Comparison of ENCODE assay signal across 22 mouse cellular contexts in the genomic region with DNA sequence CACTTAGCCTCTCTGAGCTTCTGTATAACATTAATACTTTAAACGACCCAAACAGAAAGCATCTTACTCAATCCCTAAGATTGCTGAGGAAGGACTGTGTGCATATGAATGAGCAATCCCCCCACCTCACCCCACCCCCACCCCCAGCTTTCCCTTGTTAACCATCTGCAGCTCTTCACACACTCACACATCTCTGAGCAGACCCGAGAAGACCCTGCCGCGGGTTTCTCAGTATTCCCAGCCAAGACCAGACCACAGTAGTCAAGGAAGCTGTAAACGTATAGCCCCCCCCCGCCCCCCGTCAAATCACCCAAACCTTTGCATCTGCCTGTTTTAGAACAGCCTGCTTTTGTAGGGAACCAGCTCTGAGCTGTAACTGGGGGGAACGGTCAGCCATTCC. TPM values are rescaled to one million over a fixed set of nuclear protein-coding genes. Genes with fewer than 3 reads are reported as not detected.
DNase-seq lines count a peak whose midpoint lies in the region; ATAC-seq and TF ChIP-seq lines count a peak whose summit lies in the region.
"Had no signal": no experiment of that assay in that cellular context is flagged by ENCODE, and none has a peak within 500 bp of the region (broad histone marks: within the 10 kb centered on the region; RNA-seq: fewer than 3 reads in every experiment).

No protein-coding gene starts in this region.

- DNase-seq in R1 (ENCODE audit: low read depth, low spot score): peak; percentile 22
- no peak for DNase-seq in embryonic facial prominence, embryonic 10.5 days (ENCODE audit: low spot score)
- DNase-seq in hindbrain, postnatal 0 days (ENCODE audit: low spot score): peak; percentile 39
- DNase-seq in frontal cortex, postnatal 25 days (ENCODE audit: low spot score in 2 of 2): no peak
- no peak for DNase-seq in cerebellum, adult 11-12 months
- no peak for DNase-seq in cerebellum, postnatal 4 days (ENCODE audit: low spot score in 2 of 2)
- no peak for DNase-seq in left cerebral cortex, adult 11 months (ENCODE audit: low spot score)
- DNase-seq: gastrocnemius, postnatal 10 days; kidney, adult 9 months; kidney, postnatal 25 days; liver, embryonic 13.5 days; right cerebral cortex, postnatal 25 days; thymus, adult 2 months had no signal

- peak overlapping the region; percentile 23 for H3K4me2 ChIP-seq in forebrain, embryonic 16.5 days (ENCODE audit: low read length)
- H3K4me2 ChIP-seq in hindbrain, postnatal 0 days (ENCODE audit: low read depth, low read length): no peak overlapping the region
- H3K4me2 ChIP-seq: heart, embryonic 13.5 days; limb, embryonic 13.5 days; liver, embryonic 13.5 days; lung, embryonic 15.5 days; stomach, embryonic 15.5 days had no signal

- H3K27ac ChIP-seq in embryonic facial prominence, embryonic 10.5 days (replicated peaks): 0 out of 2 replicates have a peak overlapping the region, but pooled peaks have one; percentile 24
- peak overlapping the region; percentile 87 for H3K27ac ChIP-seq in forebrain, embryonic 16.5 days (ENCODE audit: low read length)
- H3K27ac ChIP-seq in hindbrain, postnatal 0 days: peak overlapping the region; percentile 64
- H3K27ac ChIP-seq: heart, embryonic 13.5 days; limb, embryonic 13.5 days; liver, embryonic 13.5 days; lung, embryonic 15.5 days; stomach, embryonic 15.5 days had no signal

- 0 out of 2 replicates have a peak overlapping the region, but pooled peaks have one; percentile 24 for H3K9ac ChIP-seq in forebrain, embryonic 16.5 days (replicated peaks; ENCODE audit: low read depth, low read length)
- H3K9ac ChIP-seq in hindbrain, postnatal 0 days (replicated peaks; ENCODE audit: low read length): no peak overlapping the region
- H3K9ac ChIP-seq: heart, embryonic 13.5 days; limb, embryonic 13.5 days; liver, embryonic 13.5 days; lung, embryonic 15.5 days; stomach, embryonic 15.5 days had no signal

- H3K27me3 ChIP-seq in embryonic facial prominence, embryonic 10.5 days (replicated peaks; ENCODE audit: low read depth, poor library complexity, severe bottlenecking): peaks cover 34% of the 10 kb centered on the region
- no peaks in the 10 kb centered on the region for H3K27me3 ChIP-seq in forebrain, embryonic 16.5 days (replicated peaks; ENCODE audit: control insufficient read depth, insufficient read depth, low read length)
- H3K27me3 ChIP-seq in hindbrain, postnatal 0 days (ENCODE audit: insufficient read depth, low read length): no peaks in the 10 kb centered on the region
- H3K27me3 ChIP-seq: lung, embryonic 15.5 days; stomach, embryonic 15.5 days had no signal

- peaks cover 45% of the 10 kb centered on the region for H3K4me1 ChIP-seq in embryonic facial prominence, embryonic 10.5 days
- peaks cover 44% of the 10 kb centered on the region for H3K4me1 ChIP-seq in forebrain, embryonic 16.5 days (replicated peaks; ENCODE audit: control insufficient read depth, insufficient read depth, low read length)
- H3K4me1 ChIP-seq in hindbrain, postnatal 0 days (ENCODE audit: insufficient read depth, low read length): peaks cover 33% of the 10 kb centered on the region
- H3K4me1 ChIP-seq: lung, embryonic 15.5 days had no signal

- TF ChIP-seq CTCF in hindbrain, postnatal 0 days (IDR thresholded peaks at IDR 0.05; ENCODE audit: low read depth): no peak

- ATAC-seq in forebrain, embryonic 16.5 days: peak; percentile 74
- ATAC-seq in hindbrain, postnatal 0 days: peak; percentile 48; the same call in 1 of the 2 replicates
- ATAC-seq: activated CD4-positive, CD25-positive, alpha-beta regulatory T cell, adult 4 months had no signal

- no peak overlapping the region for H3K4me3 ChIP-seq in embryonic facial prominence, embryonic 10.5 days
- no peak overlapping the region for H3K4me3 ChIP-seq in forebrain, embryonic 16.5 days (replicated peaks; ENCODE audit: low read length)
- no peak overlapping the region for H3K4me3 ChIP-seq in hindbrain, postnatal 0 days (ENCODE audit: low read length)
- H3K4me3 ChIP-seq: heart, embryonic 13.5 days; limb, embryonic 13.5 days; liver, embryonic 13.5 days; lung, embryonic 15.5 days; stomach, embryonic 15.5 days had no signal

- H3K36me3 ChIP-seq in embryonic facial prominence, embryonic 10.5 days (replicated peaks): no peaks in the 10 kb centered on the region
- no peaks in the 10 kb centered on the region for H3K36me3 ChIP-seq in forebrain, embryonic 16.5 days (ENCODE audit: control insufficient read depth, insufficient read depth)
- no peaks in the 10 kb centered on the region for H3K36me3 ChIP-seq in hindbrain, postnatal 0 days (ENCODE audit: insufficient read depth, low read length)
- H3K36me3 ChIP-seq: heart, embryonic 13.5 days; limb, embryonic 13.5 days; liver, embryonic 13.5 days; lung, embryonic 15.5 days; stomach, embryonic 15.5 days had no signal

- H3K9me3 ChIP-seq in embryonic facial prominence, embryonic 10.5 days: no peaks in the 10 kb centered on the region
- H3K9me3 ChIP-seq in forebrain, embryonic 16.5 days (ENCODE audit: control insufficient read depth, low read length): no peaks in the 10 kb centered on the region
- H3K9me3 ChIP-seq in hindbrain, postnatal 0 days (ENCODE audit: low read length): no peaks in the 10 kb centered on the region
- H3K9me3 ChIP-seq: heart, embryonic 13.5 days; limb, embryonic 13.5 days; liver, embryonic 13.5 days; lung, embryonic 15.5 days; stomach, embryonic 15.5 days had no signal

- 28% methylated on average over 8 of the region's 8 CpGs for WGBS in embryonic facial prominence, embryonic 10.5 days
- 16% methylated on average over 8 of the region's 8 CpGs for WGBS in forebrain, embryonic 16.5 days
- WGBS in hindbrain, postnatal 0 days: 9% methylated on average over 8 of the region's 8 CpGs

RNA-seq across cellular contexts. Expression of gene Stra6, which starts 21.0 kb away (rescaled TPM):
- polyA plus RNA-seq in embryonic facial prominence, embryonic 10.5 days (2016; fragmentation: Nextera tagmentation; extraction: Ambion mirVana): 33.6 and 47.2 TPM in 2 replicates
- 9.2 and 11.7 TPM in 2 replicates for polyA plus RNA-seq in forebrain, embryonic 16.5 days (2015; fragmentation: Nextera tagmentation; extraction: Ambion mirVana)
- 16.0 and 19.2 TPM in 2 replicates for total RNA-seq in hindbrain, postnatal 0 days (2014; rRNA removed)
- 7.5 TPM in 2 replicates for polyA plus RNA-seq in hindbrain, postnatal 0 days (2015; fragmentation: Nextera tagmentation; extraction: Ambion mirVana)
- total RNA-seq: megakaryocyte progenitor cell, adult 5-6 weeks had no signal

RNA-seq across cellular contexts. Expression of gene Ccdc33, which starts 34.0 kb away (rescaled TPM):
- polyA plus RNA-seq in embryonic facial prominence, embryonic 10.5 days (2016; fragmentation: Nextera tagmentation; extraction: Ambion mirVana): 0.36 and 0.56 TPM in 2 replicates
- 0.51 and 0.79 TPM in 2 replicates for polyA plus RNA-seq in forebrain, embryonic 16.5 days (2015; fragmentation: Nextera tagmentation; extraction: Ambion mirVana)
- 0.52 and 1.4 TPM in 2 replicates for total RNA-seq in hindbrain, postnatal 0 days (2014; rRNA removed)
- polyA plus RNA-seq in hindbrain, postnatal 0 days (2015; fragmentation: Nextera tagmentation; extraction: Ambion mirVana): 0.75 and 1.2 TPM in 2 replicates
- total RNA-seq: gastrocnemius, postnatal 10 days; heart, postnatal 25 days; megakaryocyte progenitor cell, adult 5-6 weeks had no signal
- polyA plus RNA-seq: activated CD4-positive, CD25-positive, alpha-beta regulatory T cell, adult 4 months; liver, embryonic 13.5 days; neural tube, embryonic 14.5 days had no signal

Comparison
In these comparisons a context has a peak if more than half of its experiments do, and no peak if none do; other contexts are left out.
1. DNase-seq: peak in R1 (single experiment) and hindbrain, postnatal 0 days (single experiment); none in embryonic facial prominence, embryonic 10.5 days (single experiment), frontal cortex, postnatal 25 days (0 of 2), cerebellum, adult 11-12 months (single experiment), cerebellum, postnatal 4 days (0 of 2) and left cerebral cortex, adult 11 months (single experiment).
2. H3K27ac ChIP-seq: peak in every context shown above with its lines; median percentile 87 in forebrain, embryonic 16.5 days; 64 in hindbrain, postnatal 0 days; 24 in embryonic facial prominence, embryonic 10.5 days.